Mouse (Mus musculus): ENCODE data around the gene Ddx39.

DNA sequence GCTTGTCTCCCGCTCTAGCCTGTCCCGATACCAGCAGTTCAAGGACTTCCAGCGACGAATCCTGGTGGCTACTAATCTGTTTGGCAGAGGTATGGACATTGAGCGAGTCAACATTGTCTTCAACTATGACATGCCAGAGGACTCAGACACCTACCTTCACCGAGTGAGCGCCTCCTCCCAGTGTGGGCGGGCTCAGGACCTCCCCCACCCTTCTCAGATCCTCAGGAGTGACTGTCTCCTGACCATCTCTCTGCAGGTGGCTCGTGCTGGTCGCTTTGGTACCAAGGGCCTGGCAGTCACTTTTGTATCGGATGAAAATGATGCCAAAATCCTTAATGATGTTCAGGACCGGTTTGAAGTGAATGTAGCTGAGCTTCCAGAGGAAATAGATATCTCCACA is 7.7 kb downstream of the Ddx39 start:
- TF ChIP-seq CTCF (IDR thresholded peaks at IDR 0.05; ENCODE audit: extremely low read depth, insufficient read length, insufficient replicate concordance, low read depth, low read length) (no peak), POLR2A (IDR thresholded peaks at IDR 0.05; ENCODE audit: low read depth, low read length) (no peak)
